Mouse (Mus musculus) cerebellum, postnatal 14 days (tissue): ENCODE measurements around the gene 9130023H24Rik.

Source experiments
- DNase-seq, 2 experiments: peaks; one replicate each; pipeline ENCODE4 v3.0.0; 2021; ENCODE audit warnings: mixed read lengths in 2 of 2

9130023H24Rik gene

GRCm38 (mm10) chr7:128246496-128247391 lies 8.9 kb upstream of the 9130023H24Rik start, which contains the start of gene Tgfb1i1:
TSS of gene Tgfb1i1 (plus strand) at chr7:128246812.
- peak; percentile 62 to 66 for DNase-seq

GRCm38 (mm10) chr7:128245547-128245946 lies 7.7 kb upstream of the 9130023H24Rik start:
- DNase-seq: peak in 1 of 2 experiments; percentile 34

GRCm38 (mm10) chr7:128244410-128245025 lies 6.7 kb upstream of the 9130023H24Rik start:
- DNase-seq: no peak

DNA sequence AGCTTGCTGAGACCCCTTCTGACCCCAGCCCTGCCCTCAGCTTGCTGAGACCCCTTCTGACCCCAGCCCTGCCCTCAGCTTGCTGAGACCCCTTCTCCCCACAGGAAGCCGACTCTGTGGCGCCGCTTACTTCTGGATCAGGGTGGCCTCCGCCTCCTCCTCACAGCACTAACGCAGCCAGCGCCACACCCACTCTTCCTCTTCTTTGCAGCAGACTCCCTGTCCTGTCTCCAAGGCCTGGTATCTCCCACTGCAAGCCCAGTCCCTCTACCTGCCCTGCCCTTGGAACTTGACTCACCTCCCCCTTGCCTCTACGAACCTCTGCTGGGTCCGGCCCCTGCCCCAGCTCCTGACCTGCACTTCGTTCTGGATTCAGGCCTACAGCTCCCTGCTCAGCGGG lies 6.1 kb upstream of the 9130023H24Rik start:
- no peak for DNase-seq

DNA sequence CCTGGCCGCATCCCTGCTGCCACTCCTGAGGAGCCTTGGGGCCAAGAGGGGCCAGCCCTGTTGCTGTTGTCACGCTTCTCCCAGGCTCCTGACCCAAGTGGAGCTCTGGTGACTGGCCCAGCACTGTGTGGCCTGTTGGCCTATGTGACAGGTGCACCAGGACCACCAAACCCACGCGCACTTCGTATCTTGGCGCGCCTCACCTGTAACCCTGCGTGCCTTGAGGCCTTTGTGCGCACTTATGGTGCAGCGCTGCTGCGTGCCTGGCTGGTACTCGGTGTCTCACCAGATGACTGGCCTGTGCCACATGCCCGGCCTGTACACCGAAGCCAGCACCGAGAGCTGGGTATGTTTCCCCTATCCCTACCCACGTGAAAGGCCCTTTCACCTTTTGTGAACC lies 4.5 kb upstream of the 9130023H24Rik start:
- DNase-seq: no peak

DNA sequence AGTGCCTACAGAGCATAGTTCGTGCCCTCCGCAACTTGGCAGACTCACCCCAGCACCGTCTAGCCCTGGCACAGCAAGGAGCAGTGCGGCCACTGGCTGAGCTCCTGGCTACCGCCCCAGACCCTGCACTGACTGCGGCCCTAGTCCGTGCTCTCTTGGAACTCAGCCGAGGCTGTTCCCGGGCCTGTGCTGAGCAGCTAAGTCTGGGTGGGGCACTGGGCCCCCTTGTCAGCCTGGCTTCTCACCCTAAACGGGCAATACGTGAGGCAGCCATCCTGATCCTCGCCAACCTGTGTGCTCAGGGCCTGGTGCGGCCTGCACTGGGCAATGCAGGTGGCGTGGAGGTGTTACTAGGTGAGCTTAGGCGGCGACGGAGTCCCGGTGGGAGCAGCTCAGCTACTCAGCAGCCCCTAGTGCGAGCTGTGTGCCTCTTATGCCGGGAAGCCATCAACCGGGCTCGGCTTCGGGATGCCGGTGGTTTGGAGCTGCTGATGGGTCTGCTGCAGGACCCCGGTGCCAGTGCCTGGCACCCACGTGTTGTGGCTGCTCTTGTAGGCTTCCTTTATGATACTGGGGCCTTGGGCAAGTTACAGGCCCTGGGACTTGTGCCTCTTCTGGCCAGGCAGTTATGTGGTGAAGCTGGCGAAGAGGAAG lies 2.4 kb upstream of the 9130023H24Rik start:
- peak; percentile 48 to 52 for DNase-seq

DNA sequence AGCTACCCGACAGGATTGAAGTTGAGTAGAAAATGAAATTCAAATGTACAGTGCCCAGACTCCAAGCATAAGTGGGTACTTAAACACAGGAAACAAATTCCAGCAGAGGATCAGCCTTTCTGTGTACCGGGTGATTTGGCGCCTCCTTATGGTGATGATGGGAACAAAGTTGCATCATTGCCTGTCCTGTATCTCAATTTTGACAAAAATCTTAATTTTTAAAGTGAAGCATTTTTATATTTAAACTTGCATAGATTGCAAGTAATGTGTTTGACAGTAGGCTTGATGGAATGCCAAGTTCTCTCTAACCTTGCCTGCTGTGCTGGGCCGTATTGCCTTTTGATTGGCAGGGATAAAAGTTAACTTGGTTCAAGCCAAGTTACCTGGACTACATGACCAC lies 1.2 kb upstream of the 9130023H24Rik start:
- peak; percentile 24 to 53 for DNase-seq

- no peak for DNase-seq
Observed at GRCm38 (mm10) chr7:128237593-128237926, 271 bp downstream of the 9130023H24Rik start.

DNA sequence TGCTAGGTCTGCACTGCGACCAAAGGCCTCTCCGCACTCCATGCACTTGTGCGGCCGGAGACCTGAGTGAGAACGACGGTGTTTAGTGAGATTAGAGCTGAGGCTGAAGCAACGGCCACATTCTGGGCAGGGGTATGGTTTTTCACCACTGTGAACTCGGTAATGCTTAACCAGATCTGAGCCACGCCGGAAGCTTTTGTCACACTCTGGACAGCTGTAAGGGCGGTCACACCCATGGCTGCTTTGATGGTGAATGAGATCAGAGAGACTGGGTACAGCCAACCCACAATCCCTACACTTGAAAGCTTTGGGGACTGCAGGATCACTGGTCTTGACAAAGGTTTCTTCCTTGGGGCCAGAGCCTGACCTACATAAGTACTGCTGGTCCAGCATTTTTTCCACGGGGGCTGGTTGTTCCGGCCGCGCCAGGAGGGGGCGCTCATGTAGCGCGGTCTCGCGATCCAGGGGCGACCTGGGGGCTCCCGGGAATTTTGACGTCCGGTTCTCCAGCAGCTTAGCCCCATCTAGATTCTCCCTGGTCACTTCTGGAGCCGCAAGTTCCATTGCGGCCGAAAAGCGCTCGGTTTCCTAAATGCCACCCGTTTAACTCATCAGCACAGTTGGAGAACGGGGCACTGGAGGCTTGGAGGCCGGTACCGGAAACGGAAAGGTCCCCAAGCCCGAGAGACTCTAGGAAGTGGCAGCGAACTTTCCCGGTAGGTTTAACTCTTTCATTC lies 807 bp downstream of the 9130023H24Rik start, which contains the start of gene Armc5:
Armc5 (plus strand) TSS at position 487 of the 737 bp plus-strand sequence.
- peak; percentile 93 to 94 for DNase-seq

GRCm38 (mm10) chr7:128236426-128236825 lies 1.4 kb downstream of the 9130023H24Rik start:
- peak in 1 of 2 experiments; percentile 15 for DNase-seq

- DNase-seq: no peak
Observed at GRCm38 (mm10) chr7:128235481-128235880, 2.4 kb downstream of the 9130023H24Rik start.

GRCm38 (mm10) chr7:128234796-128235195 lies 3.0 kb downstream of the 9130023H24Rik start:
- DNase-seq: no peak

GRCm38 (mm10) chr7:128231741-128232140 lies 6.1 kb downstream of the 9130023H24Rik start:
- no peak for DNase-seq

DNA sequence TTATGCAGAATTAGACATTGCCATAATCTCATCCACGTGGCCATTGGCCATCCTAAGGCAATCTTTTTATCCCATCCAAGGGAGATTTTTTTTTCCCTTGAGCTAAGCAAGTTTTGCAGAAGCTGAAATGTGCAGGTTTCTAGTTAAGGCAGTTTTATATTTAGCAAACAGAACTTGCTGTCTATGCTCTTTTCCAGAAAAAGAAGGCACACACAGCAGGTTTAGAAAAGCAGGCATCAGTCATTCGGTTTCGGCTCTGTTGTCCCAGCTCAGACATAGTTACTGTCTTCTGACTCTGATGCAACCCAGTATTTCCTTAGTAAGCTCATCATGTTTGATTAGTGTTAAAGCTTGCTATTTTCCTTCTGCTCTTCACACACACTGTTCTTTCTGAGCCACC lies 16.9 kb downstream of the 9130023H24Rik start:
- no peak for DNase-seq

DNA sequence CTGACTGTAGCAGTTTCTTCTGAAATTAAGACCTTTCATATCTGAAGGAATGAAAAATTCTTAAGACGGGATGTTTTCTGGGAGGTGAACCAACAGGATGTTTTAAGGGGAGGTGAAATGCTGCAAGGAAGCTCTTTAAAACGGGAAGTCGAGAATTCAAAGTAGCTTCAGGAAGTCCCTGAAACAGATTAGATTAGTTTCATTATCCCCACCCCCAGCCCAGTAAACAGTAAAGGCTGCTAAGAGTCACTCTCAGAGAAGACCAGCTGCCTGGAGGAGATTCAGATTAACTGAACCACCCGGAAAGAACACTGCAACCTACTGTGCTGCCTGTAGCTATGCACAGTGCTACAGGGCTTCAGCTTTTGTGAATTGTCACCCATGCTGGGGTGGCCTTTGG lies 17.9 kb downstream of the 9130023H24Rik start:
- no peak for DNase-seq

DNA sequence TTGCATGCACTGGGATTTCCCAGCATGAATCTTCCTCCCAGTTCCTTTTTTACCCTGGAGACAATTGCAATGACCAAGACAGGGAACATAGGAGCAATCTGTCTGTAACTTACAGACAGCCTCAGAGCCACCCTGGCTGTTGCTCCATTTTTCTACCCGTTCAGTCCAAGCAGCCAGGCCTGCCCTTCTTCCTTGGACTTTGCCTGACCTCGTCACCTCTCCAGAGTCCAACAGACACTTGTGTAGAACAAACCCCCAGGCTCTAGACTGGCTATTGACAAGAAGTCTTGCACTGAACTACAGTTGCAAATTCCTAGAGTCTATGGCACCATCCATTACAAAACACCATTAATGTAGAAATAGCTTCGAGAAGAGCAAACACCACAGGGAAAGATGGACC lies 28.0 kb downstream of the 9130023H24Rik start:
- no peak for DNase-seq

- DNase-seq: peak; percentile 83 to 86
Observed at GRCm38 (mm10) chr7:128208187-128208586, 29.6 kb downstream of the 9130023H24Rik start.

GRCm38 (mm10) chr7:128206152-128206551 lies 31.7 kb downstream of the 9130023H24Rik start, which contains the start of gene Cox6a2:
TSS of gene Cox6a2 (minus strand) at chr7:128206387.
- peak in 1 of 2 experiments; percentile 12 for DNase-seq

DNA sequence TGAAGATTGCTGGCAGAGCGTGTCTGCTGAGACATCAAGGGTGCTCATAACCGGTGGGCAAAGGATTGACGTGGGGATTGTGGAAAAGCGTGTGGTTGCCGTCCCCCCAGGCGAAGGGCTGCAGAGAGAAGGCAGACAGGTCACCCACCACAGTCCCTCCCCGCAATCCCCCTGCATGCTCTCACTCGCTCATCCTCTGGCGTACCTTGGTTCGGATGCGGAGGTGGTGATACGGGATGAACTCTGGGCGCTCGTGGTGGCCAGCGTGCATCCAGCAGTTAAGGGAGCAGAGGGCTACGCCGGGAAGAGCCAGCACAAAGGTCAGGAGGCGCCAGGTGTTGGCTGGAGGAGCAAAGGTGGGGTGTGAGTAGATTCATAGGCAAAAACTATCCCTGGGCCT lies 32.1 kb downstream of the 9130023H24Rik start:
- no peak for DNase-seq

DNA sequence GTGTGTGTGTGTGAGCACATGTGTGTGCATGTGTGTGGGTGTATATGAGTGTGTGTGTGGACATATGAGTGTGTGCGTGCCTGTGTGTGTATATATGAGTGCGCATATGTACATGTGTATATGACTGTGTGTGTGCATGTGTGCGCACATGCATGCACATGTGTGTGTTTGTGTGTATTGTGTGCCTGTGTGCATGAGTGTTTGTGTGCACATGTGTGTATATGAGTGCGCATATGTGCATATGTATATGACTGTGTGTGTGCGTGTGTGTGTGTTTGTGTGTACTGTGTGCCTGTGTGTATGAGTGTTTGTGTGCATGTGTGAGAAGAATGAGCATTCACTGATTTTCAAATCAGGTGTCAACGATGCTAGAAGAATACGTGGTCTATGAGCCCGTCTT lies 33.7 kb downstream of the 9130023H24Rik start:
- DNase-seq: no peak

GRCm38 (mm10) chr7:128203071-128203470 lies 34.8 kb downstream of the 9130023H24Rik start:
- no peak for DNase-seq

DNA sequence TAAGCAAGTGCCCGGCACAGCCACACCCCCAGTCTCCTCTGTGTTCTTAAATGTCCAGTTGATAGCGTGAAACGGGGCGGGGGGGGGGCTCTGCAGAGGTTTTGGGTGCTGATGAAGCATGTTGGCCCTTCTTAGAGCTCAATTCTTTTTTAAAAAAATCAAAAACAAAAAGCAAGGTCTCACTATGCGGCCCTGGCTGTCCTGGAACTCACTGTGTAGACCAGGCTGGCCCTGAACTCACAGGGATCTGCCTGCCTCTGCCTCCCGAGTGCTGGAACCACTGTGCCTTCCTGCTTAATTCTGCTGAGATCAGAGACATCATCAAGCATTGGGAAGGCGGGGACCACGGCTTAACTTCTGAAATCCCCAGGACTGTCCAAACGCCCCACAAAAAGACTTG lies 36.2 kb downstream of the 9130023H24Rik start:
- DNase-seq: no peak
